Mouse (Mus musculus) leukemia stem cell, adult 10-12 weeks (primary cell): ENCODE results near the gene Adamts13. TPM values are rescaled to one million over a fixed set of nuclear protein-coding genes. Genes with fewer than 3 reads are reported as not detected.

ENCODE experiments used
- polyA plus RNA-seq: library from polyadenylated mRNA; stranded (reverse); fragments of >175 nt; gene quantifications from 2 replicates; pipeline ENCODE4 v1.2.3, GENCODE M21; 2012; ENCODE audit warnings: low replicate concordance

Gene Adamts13
- not detected in 2 replicates for polyA plus RNA-seq

DNA sequence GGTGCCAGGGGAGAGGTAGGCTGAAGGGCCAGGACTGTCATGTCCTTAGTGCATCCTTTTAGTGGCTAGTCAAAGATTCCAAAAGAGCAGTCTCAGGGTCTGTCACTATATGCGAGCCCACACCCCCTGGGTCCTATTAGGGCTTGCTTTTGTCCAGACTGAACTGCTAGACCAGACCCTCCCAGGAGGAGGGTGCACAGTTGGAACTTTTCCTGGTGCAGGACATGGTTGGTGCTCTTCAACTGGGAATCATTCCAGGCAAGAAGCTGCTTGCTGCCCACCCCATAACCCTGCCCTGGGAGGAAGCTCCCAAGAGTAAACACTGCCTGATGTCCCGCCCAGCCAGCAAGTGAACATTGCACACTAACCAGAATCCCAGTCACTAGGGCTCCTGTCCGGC lies at the start of gene Adamts13:
Adamts13 (plus strand) TSS at position 301 of the 400 bp plus-strand sequence.

DNA sequence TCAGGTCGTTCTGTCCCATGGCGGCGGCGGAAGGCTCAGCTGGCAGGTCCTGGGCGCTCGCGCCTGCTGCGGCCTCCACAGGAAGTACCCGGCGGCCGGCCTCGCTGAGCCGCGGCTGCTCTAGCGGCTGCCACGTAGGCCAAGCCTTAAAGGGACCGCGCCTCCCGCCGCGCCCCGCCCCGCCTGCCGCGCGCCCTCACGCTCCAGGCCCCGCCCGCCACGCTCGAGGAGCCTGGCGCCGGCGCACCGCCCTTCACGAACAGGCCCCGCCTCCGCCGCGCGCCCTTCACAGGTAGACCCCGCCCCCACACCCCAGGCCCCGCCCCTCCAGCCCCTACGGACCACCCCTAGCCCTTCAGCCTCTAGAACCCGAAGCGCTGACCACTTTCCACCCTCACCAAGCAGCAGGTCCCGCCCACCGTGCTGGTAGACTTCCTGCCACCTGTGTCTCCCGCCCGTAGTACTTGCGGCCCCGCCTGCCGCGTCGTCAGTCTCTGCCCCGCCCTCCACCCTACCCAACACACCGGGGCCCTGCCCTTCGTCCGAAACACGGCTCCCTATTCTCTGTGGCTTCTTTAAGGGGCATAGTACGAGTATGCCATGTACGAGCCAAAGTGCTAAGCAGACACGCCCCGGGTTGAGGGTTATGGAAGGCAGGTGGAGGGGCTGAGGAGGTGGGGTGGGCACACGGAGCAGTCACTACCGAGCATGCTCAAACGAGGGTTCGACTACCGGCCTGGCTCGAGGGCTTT lies 39.7 kb upstream of the Adamts13 start, which contains the start of the genes Surf4 and Stkld1:
Surf4 (minus strand) TSS at position 625 of the 752 bp plus-strand sequence.
Stkld1 (plus strand) TSS at position 744 of the 752 bp plus-strand sequence.

DNA sequence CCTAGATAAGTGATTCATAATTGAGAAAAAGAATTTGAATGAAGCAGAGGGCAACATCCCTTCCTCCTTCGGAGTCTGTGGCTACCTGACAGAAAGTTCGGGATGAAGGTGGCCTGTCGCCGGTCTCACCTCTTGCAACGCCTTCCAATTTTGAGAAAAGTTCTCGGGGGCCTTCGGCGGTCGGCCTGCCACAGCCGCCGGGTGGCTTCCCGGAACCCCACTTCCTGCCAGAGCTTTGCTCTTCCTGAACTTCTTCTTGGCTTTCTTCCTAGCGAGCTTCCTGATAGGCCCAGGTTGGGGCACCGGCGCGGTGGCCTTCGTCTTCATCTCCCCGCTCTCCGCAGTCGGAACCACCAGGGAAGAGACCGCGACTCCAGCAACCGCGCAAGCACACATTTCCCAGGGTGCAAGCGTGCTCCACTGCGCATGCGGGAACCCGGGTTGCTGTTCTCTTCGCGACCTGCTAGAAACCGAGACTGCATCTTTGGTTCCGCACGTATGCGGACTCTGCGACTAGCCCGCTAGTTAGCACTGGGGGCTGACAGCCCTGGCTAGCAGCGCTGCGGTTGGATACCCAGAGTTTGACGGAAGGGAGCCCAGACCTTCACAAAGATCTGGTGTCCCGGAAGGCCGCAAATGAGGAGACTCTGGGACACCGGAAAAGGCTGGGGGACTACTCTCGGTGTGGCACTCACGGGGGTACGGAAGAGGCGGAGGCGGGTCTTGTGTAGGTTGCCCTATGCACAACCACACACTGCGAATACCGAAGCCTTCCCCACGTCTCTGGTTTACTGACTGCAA lies 9.1 kb upstream of the Adamts13 start, which contains the start of gene Rexo4:
Rexo4 (minus strand) TSS at position 464 of the 801 bp plus-strand sequence.

DNA sequence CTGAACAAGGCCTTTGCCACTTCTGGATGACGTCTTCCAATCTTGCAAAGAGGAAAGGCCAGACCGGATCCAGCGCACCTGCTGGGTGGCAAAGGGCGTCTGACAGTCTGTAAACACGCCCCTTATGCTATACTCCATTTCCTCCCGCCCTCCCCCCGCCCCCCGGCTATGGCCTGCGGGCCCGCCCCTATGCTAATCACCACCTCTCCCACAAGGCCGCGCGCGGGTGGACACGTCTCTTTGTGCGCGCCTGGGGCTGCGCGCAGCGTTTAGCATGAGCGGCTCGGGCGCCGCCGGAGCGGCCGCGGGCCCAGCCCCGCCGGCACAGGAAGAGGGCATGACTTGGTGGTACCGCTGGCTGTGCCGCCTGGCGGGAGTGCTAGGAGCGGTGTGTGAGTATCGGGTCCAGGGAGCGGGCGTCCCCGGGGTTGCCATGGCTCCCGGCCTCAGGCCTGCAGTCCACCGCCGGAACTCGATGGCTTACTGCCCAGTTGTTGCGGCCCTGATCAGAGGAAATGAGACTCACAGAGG lies 36.6 kb downstream of the Adamts13 start, which contains the start of gene Cacfd1:
Cacfd1 (plus strand) TSS at position 213 of the 531 bp plus-strand sequence.

DNA sequence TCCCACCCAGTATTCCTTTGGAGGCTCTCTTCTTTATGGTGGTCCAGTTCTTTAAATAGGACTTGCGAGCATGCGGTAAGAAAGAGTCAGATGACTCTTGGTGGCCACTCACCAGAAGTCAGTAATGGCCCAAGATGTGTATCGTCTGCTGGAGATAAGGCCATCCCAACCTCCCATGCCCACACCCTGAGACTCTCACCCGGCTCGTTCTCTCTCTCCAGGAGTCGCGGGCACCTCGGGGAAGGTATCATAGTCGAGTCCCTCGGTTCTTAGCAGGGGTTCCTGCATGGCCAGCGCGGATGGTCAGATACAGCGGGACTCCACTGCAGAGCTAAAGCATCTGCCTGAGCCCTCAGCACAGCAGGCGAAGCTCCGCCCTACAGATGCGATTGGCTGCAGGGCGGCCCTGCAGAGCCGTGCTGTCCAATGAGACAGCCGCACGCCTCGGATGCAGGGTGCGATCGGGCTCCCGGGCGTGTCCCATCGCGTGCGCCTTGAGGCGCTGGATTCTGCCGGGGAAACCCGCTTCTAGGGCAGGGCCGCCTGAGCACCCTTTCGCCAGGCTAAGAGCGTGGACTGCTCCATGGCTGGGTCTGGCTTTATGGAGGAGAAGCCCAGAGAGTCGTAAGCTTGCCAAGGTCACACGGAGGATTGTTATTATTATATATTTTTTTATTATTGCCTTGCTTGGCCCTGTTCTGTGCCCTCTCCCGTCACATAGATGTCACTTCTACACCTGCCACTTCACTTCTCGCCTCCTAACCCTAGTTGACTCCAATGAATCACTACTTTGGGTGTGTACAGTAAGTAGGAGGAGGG lies 54.6 kb downstream of the Adamts13 start, which contains the start of gene Slc2a6:
Slc2a6 (minus strand) TSS at position 381 of the 819 bp plus-strand sequence.

Other genes with a start within 250 kb of the Adamts13 start
- not detected in 2 replicates for gene Abo, start 108.4 kb upstream of the Adamts13 start, polyA plus RNA-seq
- gene Surf6, start 70.5 kb upstream of the Adamts13 start, polyA plus RNA-seq = 12.6 and 15.1 TPM in 2 replicates
- 82.9 and 99.1 TPM in 2 replicates for gene Med22, start 62.7 kb upstream of the Adamts13 start, polyA plus RNA-seq
- 1,075 and 2,403 TPM in 2 replicates for gene Rpl7a, start 62.7 kb upstream of the Adamts13 start, polyA plus RNA-seq
- gene Surf2, start 57.0 kb upstream of the Adamts13 start, polyA plus RNA-seq = 5.3 and 19.5 TPM in 2 replicates
- 2.9 and 16.6 TPM in 2 replicates for gene Surf1, start 56.9 kb upstream of the Adamts13 start, polyA plus RNA-seq
- 60.9 and 87.7 TPM in 2 replicates for gene Surf4, start 39.5 kb upstream of the Adamts13 start, polyA plus RNA-seq
- gene Stkld1, start 39.4 kb upstream of the Adamts13 start, polyA plus RNA-seq = not detected in 2 replicates
- gene Rexo4, start 9.0 kb upstream of the Adamts13 start, polyA plus RNA-seq = 72.7 and 93.2 TPM in 2 replicates
- 18.5 and 21.5 TPM in 2 replicates for gene Cacfd1, start 36.5 kb downstream of the Adamts13 start, polyA plus RNA-seq
- 2.5 and 4.7 TPM in 2 replicates for gene Slc2a6, start 54.6 kb downstream of the Adamts13 start, polyA plus RNA-seq
- gene Mymk, start 98.8 kb downstream of the Adamts13 start, polyA plus RNA-seq = 0.13 TPM in 1 of 2 replicates, not detected in the other
- gene Adamtsl2, start 106.0 kb downstream of the Adamts13 start, polyA plus RNA-seq = 0.85 TPM in 1 of 2 replicates, not detected in the other
- gene Fam163b, start 169.1 kb downstream of the Adamts13 start, polyA plus RNA-seq = not detected in 2 replicates
- gene Dbh, start 191.8 kb downstream of the Adamts13 start, polyA plus RNA-seq = not detected in 2 replicates